Mouse (Mus musculus): ENCODE data around the gene D6Ertd527e.

DNA sequence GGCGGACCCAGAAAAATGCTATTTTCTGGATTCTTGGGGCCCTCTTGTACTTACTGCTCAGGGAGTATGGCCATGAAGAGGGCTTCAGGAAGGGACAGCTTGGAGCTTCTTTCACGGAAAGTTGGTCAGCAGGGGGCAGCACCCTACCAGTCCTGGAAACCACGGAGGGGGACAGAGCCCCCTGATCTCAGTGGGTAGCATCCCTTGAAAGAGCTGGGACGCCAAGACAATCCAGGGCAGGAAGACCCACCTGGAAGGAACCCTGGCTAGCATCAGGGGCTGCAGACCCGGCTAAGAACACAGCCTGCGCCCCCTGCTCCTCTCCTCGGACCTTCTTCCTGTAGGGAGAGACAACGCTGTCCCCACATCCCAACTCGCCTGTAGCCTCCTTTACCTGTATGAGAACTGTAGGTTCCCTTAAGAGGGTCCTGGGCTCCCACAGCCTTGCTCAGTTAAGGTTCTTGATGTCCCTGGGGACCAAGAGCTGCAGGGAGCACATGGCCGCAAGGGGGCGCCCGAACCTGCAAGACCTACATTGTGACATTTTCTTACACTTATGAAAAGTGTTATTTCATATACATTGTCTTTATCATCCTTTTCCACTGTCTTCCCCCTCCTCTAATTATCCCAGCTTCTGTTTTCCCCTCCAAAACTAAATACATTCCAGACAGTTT, 3.1 kb upstream of the D6Ertd527e start:
- TF ChIP-seq MAX (IDR thresholded peaks at IDR 0.05) (no peak), MYOD1 (IDR thresholded peaks at IDR 0.05; ENCODE audit: control insufficient read depth, insufficient read length, low read depth) (no peak), CEBPB (IDR thresholded peaks at IDR 0.05; ENCODE audit: low read depth) (no peak)
